ENCODE assay signal across 22 mouse cellular contexts in genomic region chr16:34793000-34793399, GRCm38 (mm10). TPM values are rescaled to one million over a fixed set of nuclear protein-coding genes. Genes with fewer than 3 reads are reported as not detected.
A peak's percentile ranks its signal among the peaks of the same experiment; 100 is the strongest.
DNase-seq lines count a peak whose midpoint lies in the region; ATAC-seq and TF ChIP-seq lines count a peak whose summit lies in the region.
"Had no signal": no experiment of that assay in that cellular context is flagged by ENCODE, and none has a peak within 500 bp of the region (broad histone marks: within the 10 kb centered on the region; RNA-seq: fewer than 3 reads in every experiment).

No protein-coding gene starts in this region.

- 46% methylated on average over 5 of the region's 5 CpGs for WGBS in heart, embryonic 11.5 days (ENCODE audit: insufficient replicate concordance)
- 42% methylated on average over 5 of the region's 5 CpGs for WGBS in lung, embryonic 14.5 days
- 73% methylated on average over 5 of the region's 5 CpGs for WGBS in lung, adult 2 months
- 76% methylated on average over 5 of the region's 5 CpGs for WGBS in intestine, embryonic 16.5 days

- in situ Hi-C loops in Patski (cut with MboI; ENCODE audit: low pct_unique_long_range_greater_than_20kb): no loop called here

- H3K27me3 ChIP-seq in heart, embryonic 11.5 days (ENCODE audit: control insufficient read depth, insufficient read depth, low read length): no peaks in the 10 kb centered on the region
- no peaks in the 10 kb centered on the region for H3K27me3 ChIP-seq in lung, embryonic 14.5 days (ENCODE audit: insufficient read depth, low read length)
- no peaks in the 10 kb centered on the region for H3K27me3 ChIP-seq in Patski
- no peaks in the 10 kb centered on the region for H3K27me3 ChIP-seq in intestine, embryonic 16.5 days (replicated peaks; ENCODE audit: control insufficient read depth, insufficient read depth, low read length)
- H3K27me3 ChIP-seq: embryonic facial prominence, embryonic 12.5 days; liver, embryonic 15.5 days; stomach, embryonic 15.5 days had no signal

- H3K4me2 ChIP-seq in heart, embryonic 11.5 days: no peak overlapping the region
- no peak overlapping the region for H3K4me2 ChIP-seq in lung, embryonic 14.5 days
- H3K4me2 ChIP-seq in intestine, embryonic 16.5 days (ENCODE audit: low read depth, low read length): no peak overlapping the region
- H3K4me2 ChIP-seq: embryonic facial prominence, embryonic 12.5 days; liver, embryonic 15.5 days; stomach, embryonic 15.5 days had no signal

- no peak for ATAC-seq in heart, embryonic 11.5 days (replicated peaks; ENCODE audit: insufficient number of reproducible peaks, low FRiP score, low TSS enrichment)
- ATAC-seq in lung, embryonic 14.5 days (ENCODE audit: insufficient read depth): peak; percentile 44; the same call in 1 of the 2 replicates
- peak; percentile 31 for ATAC-seq in Patski
- no peak for ATAC-seq in intestine, embryonic 16.5 days
- ATAC-seq: activated CD4-positive, CD25-positive, alpha-beta regulatory T cell, adult 4 months; forebrain, embryonic 16.5 days; midbrain, embryonic 16.5 days had no signal

- H3K9ac ChIP-seq in heart, embryonic 11.5 days (ENCODE audit: low read depth, low read length): no peak overlapping the region
- H3K9ac ChIP-seq in lung, embryonic 14.5 days: no peak overlapping the region
- no peak overlapping the region for H3K9ac ChIP-seq in intestine, embryonic 16.5 days (ENCODE audit: low read depth, low read length)
- H3K9ac ChIP-seq: embryonic facial prominence, embryonic 12.5 days; liver, embryonic 15.5 days; stomach, embryonic 15.5 days had no signal

- no peaks in the 10 kb centered on the region for H3K36me3 ChIP-seq in heart, embryonic 11.5 days (ENCODE audit: control insufficient read depth, insufficient read depth, low read length)
- H3K36me3 ChIP-seq in lung, embryonic 14.5 days (ENCODE audit: insufficient read depth): no peaks in the 10 kb centered on the region
- H3K36me3 ChIP-seq in intestine, embryonic 16.5 days (ENCODE audit: control insufficient read depth, insufficient read depth, low read length): no peaks in the 10 kb centered on the region
- H3K36me3 ChIP-seq: embryonic facial prominence, embryonic 12.5 days; liver, embryonic 15.5 days; stomach, embryonic 15.5 days had no signal

- POLR2A ChIA-PET in Patski (lab: Charles Lee): interaction anchor here (0.6 to 1.0 kb wide), 2 partner anchors 13 to 48 kb away, joined by 3 read pairs; partner anchors contain the start of gene Mylk

- H3K27ac ChIP-seq in heart, embryonic 11.5 days (ENCODE audit: low read depth, low read length): no peak overlapping the region
- H3K27ac ChIP-seq in lung, embryonic 14.5 days (ENCODE audit: low read depth): 0 out of 2 replicates have a peak overlapping the region, but pooled peaks have one; percentile 22
- no peak overlapping the region for H3K27ac ChIP-seq in intestine, embryonic 16.5 days (ENCODE audit: low read length)
- H3K27ac ChIP-seq: embryonic facial prominence, embryonic 12.5 days; layer of hippocampus, adult 2 months; liver, embryonic 15.5 days; stomach, embryonic 15.5 days had no signal

- TF ChIP-seq POLR2A in lung, adult 2 months (IDR thresholded peaks at IDR 0.05; ENCODE audit: borderline replicate concordance, extremely low read depth, low read depth, low read length): no peak

- H3K4me3 ChIP-seq in heart, embryonic 11.5 days (ENCODE audit: low read depth, low read length): no peak overlapping the region
- no peak overlapping the region for H3K4me3 ChIP-seq in lung, embryonic 14.5 days (ENCODE audit: low read depth, low read length)
- H3K4me3 ChIP-seq in lung, adult 2 months (replicated peaks; ENCODE audit: extremely low read depth, low read depth, low read length): no peak overlapping the region
- no peak overlapping the region for H3K4me3 ChIP-seq in intestine, embryonic 16.5 days (ENCODE audit: low read length)
- H3K4me3 ChIP-seq: embryonic facial prominence, embryonic 12.5 days; layer of hippocampus, adult 2 months; liver, embryonic 15.5 days; stomach, embryonic 15.5 days had no signal

- TF ChIP-seq CTCF in lung, embryonic 14.5 days (IDR thresholded peaks at IDR 0.05; ENCODE audit: low read depth): no peak
- no peak for TF ChIP-seq CTCF in lung, adult 2 months (IDR thresholded peaks at IDR 0.05; ENCODE audit: insufficient read depth, low read length)
- TF ChIP-seq CTCF in Patski (IDR thresholded peaks at IDR 0.05): no peak

- CTCF ChIA-PET in Patski (lab: Charles Lee): interaction anchor here (1.6 kb wide), 1 partner anchor 9 kb away, joined by 7 read pairs; no protein-coding TSS in a partner anchor

- no peaks in the 10 kb centered on the region for H3K9me3 ChIP-seq in heart, embryonic 11.5 days (replicated peaks; ENCODE audit: control insufficient read depth, low read length)
- no peaks in the 10 kb centered on the region for H3K9me3 ChIP-seq in lung, embryonic 14.5 days (ENCODE audit: low read depth, low read length)
- H3K9me3 ChIP-seq in intestine, embryonic 16.5 days (ENCODE audit: control insufficient read depth, low read length): no peaks in the 10 kb centered on the region
- H3K9me3 ChIP-seq: embryonic facial prominence, embryonic 12.5 days; liver, embryonic 15.5 days; stomach, embryonic 15.5 days had no signal

- peaks cover 14% of the 10 kb centered on the region for H3K4me1 ChIP-seq in heart, embryonic 11.5 days (ENCODE audit: control insufficient read depth, insufficient read depth, low read length)
- peaks cover 14% of the 10 kb centered on the region for H3K4me1 ChIP-seq in lung, embryonic 14.5 days (ENCODE audit: insufficient read depth)
- peaks cover 14% of the 10 kb centered on the region for H3K4me1 ChIP-seq in lung, adult 2 months (ENCODE audit: control insufficient read depth, insufficient read depth, low read length)
- no peaks in the 10 kb centered on the region for H3K4me1 ChIP-seq in intestine, embryonic 16.5 days (ENCODE audit: control insufficient read depth, insufficient read depth, low read length)
- H3K4me1 ChIP-seq: liver, embryonic 15.5 days; stomach, embryonic 15.5 days had no signal

- peak; percentile 4 for DNase-seq in heart, adult 8-10 months (ENCODE audit: low spot score)
- DNase-seq in lung, embryonic 14.5 days: peak; percentile 62
- no peak for DNase-seq in lung, adult 2 months
- DNase-seq in Patski (ENCODE audit: low read depth, low spot score): peak; percentile 49
- peak; percentile 38 for DNase-seq in lung, postnatal 10 days
- no peak for DNase-seq in layer of hippocampus, postnatal 10 days (ENCODE audit: low spot score in 2 of 2)
- DNase-seq: adrenal gland, postnatal 14 days; cerebellum, postnatal 10 days; kidney, adult 18-20 months; kidney, postnatal 14 days; retina, postnatal 1 day; thymus, adult 18-20 months; thymus, postnatal 4 days had no signal

RNA-seq across cellular contexts. Expression of gene Mylk, which starts 48.0 kb away (rescaled TPM):
- total RNA-seq in heart, adult 8-10 months (2022): 10 to 100 TPM; 25.5 to 32.9 (median 31.7) TPM
- polyA plus RNA-seq in heart, embryonic 11.5 days (2014; fragmentation: Nextera tagmentation; extraction: Ambion mirVana): 4.3 TPM in 2 replicates
- polyA plus RNA-seq in lung, embryonic 14.5 days (2014; fragmentation: Nextera tagmentation; extraction: Ambion mirVana): 117 and 122 TPM in 2 replicates
- polyA plus RNA-seq in lung, adult 2 months (2012; rRNA removed): 208 and 233 TPM in 2 replicates
- polyA plus RNA-seq in Patski (2021): 98.0 TPM
- 10 to 100 TPM in 1 of 2 experiments, 1 to 10 TPM in 1; 9.1 to 10.1 TPM for total RNA-seq in layer of hippocampus, postnatal 10 days (2021)
- 393 and 397 TPM in 2 replicates for polyA plus RNA-seq in intestine, embryonic 16.5 days (2015; fragmentation: Nextera tagmentation; extraction: Ambion mirVana)

Comparison
In these comparisons a context has a peak if more than half of its experiments do, and no peak if none do; other contexts are left out.
1. DNase-seq: peak in heart, adult 8-10 months (single experiment), lung, embryonic 14.5 days (single experiment), Patski (single experiment) and lung, postnatal 10 days (single experiment); none in lung, adult 2 months (single experiment) and layer of hippocampus, postnatal 10 days (0 of 2).
2. ATAC-seq: peak in lung, embryonic 14.5 days (single experiment) and Patski (single experiment); none in heart, embryonic 11.5 days (single experiment) and intestine, embryonic 16.5 days (single experiment).
3. RNA of gene Mylk, which starts 48.0 kb away (polyA plus RNA-seq): 393 to 397 TPM in intestine, embryonic 16.5 days, 208 to 233 TPM in lung, adult 2 months, 117 to 122 TPM in lung, embryonic 14.5 days and 98.0 TPM in Patski (single experiment); 4.3 TPM in heart, embryonic 11.5 days; every median in the first group is over 10 times any median in the second.